Mouse (Mus musculus) olfactory bulb, adult 2 months (tissue): Measurements from ENCODE around the gene Crlf2.

ENCODE experiments used
- CTCF ChIP-seq: fragments of 200-500 bp; IDR thresholded peaks from 2 replicates; pipeline ENCODE4 v1.5.1; 2012; ENCODE audit warnings: low read depth, mild to moderate bottlenecking, low read length, moderate library complexity; ENCODE audit not compliant: insufficient read depth
- POLR2A ChIP-seq: fragments of 200-500 bp; IDR thresholded peaks from 2 replicates; pipeline ENCODE4 v1.6.1; 2012; ENCODE audit warnings: mild to moderate bottlenecking, low read depth, low read length, moderate library complexity; ENCODE audit not compliant: insufficient read depth

GRCm38 (mm10) chr5:109550225-109550935, 8.4 kb downstream of the Crlf2 start:
- TF ChIP-seq CTCF: no peak
- TF ChIP-seq POLR2A: no peak
